ENCODE assay signal across 9 mouse cellular contexts in genomic region chr2:141434731-141435570, GRCm38 (mm10).
A peak's percentile ranks its signal among the peaks of the same experiment; 100 is the strongest.
DNase-seq lines count a peak whose midpoint lies in the region; ATAC-seq lines count a peak whose summit lies in the region.
"Had no signal": no experiment of that assay in that cellular context is flagged by ENCODE, and none has a peak within 500 bp of the region (broad histone marks: within the 10 kb centered on the region; RNA-seq: fewer than 3 reads in every experiment).

No protein-coding gene starts in this region.

- H3K36me3 ChIP-seq in stomach, embryonic 15.5 days = no peaks in the 10 kb centered on the region
- no peaks in the 10 kb centered on the region for H3K36me3 ChIP-seq in heart, embryonic 10.5 days

- WGBS in stomach, embryonic 15.5 days = 39% methylated on average over 16 of the region's 16 CpGs
- WGBS in heart, embryonic 10.5 days = 79% methylated on average over 16 of the region's 16 CpGs

- H3K4me2 ChIP-seq in stomach, embryonic 15.5 days = peak overlapping the region; percentile 29

- no peak overlapping the region for H3K9ac ChIP-seq in stomach, embryonic 15.5 days

- no peak overlapping the region for H3K4me3 ChIP-seq in stomach, embryonic 15.5 days (replicated peaks)
- no peak overlapping the region for H3K4me3 ChIP-seq in heart, embryonic 10.5 days
- H3K4me3 ChIP-seq: myocyte had no signal

- peak overlapping the region; percentile 65; the same call in 1 of the 2 replicates for H3K27ac ChIP-seq in stomach, embryonic 15.5 days
- H3K27ac ChIP-seq in heart, embryonic 10.5 days = no peak overlapping the region

- H3K27me3 ChIP-seq in stomach, embryonic 15.5 days (replicated peaks) = no peaks in the 10 kb centered on the region
- no peaks in the 10 kb centered on the region for H3K27me3 ChIP-seq in heart, embryonic 10.5 days (ENCODE audit: insufficient read depth, poor library complexity, severe bottlenecking)

- H3K4me1 ChIP-seq in stomach, embryonic 15.5 days = no peaks in the 10 kb centered on the region
- H3K4me1 ChIP-seq in heart, embryonic 10.5 days = no peaks in the 10 kb centered on the region

- intact Hi-C loops in gastrocnemius, postnatal 14 days (cut with DNase I; ENCODE audit: low total_unique reads) = no loop called here
- intact Hi-C loops in left cerebral cortex, postnatal 14 days (cut with DNase I) = no loop called here

- no peaks in the 10 kb centered on the region for H3K9me3 ChIP-seq in stomach, embryonic 15.5 days
- H3K9me3 ChIP-seq in heart, embryonic 10.5 days = no peaks in the 10 kb centered on the region

- no peak for ATAC-seq in stomach, embryonic 15.5 days (ENCODE audit: insufficient read depth, low FRiP score, low read depth)
- ATAC-seq in erythroid progenitor cell, adult 5-6 weeks (replicated peaks; ENCODE audit: low FRiP score, poor library complexity, severe bottlenecking) = no peak

- DNase-seq in gastrocnemius, postnatal 14 days = peak; percentile 18
- no peak for DNase-seq in gastrocnemius, adult 8-10 months (ENCODE audit: low spot score in 2 of 2)
- peak; percentile 41 for DNase-seq in cerebellum, adult 11 months
- DNase-seq in kidney, adult 8-10 months = peak; percentile 1 to 7
- DNase-seq in left cerebral cortex, postnatal 14 days (ENCODE audit: low spot score in 2 of 2) = peak; percentile 58 to 72
- DNase-seq in heart, embryonic 10.5 days (ENCODE audit: low spot score) = no peak

Comparison
In these comparisons a context has a peak if more than half of its experiments do, and no peak if none do; other contexts are left out.
1. DNase-seq: peak in gastrocnemius, postnatal 14 days (single experiment), cerebellum, adult 11 months (single experiment), kidney, adult 8-10 months (2 of 2) and left cerebral cortex, postnatal 14 days (2 of 2); none in gastrocnemius, adult 8-10 months (0 of 2) and heart, embryonic 10.5 days (single experiment).